Mouse (Mus musculus) heart, postnatal 36 days (tissue): ENCODE data around the gene Bcl11b. TPM values are rescaled to one million over a fixed set of nuclear protein-coding genes. Genes with fewer than 3 reads are reported as not detected.

Source experiments
- DNase-seq, 2 experiments: peaks; one replicate each; pipeline ENCODE4 v3.0.0; 2021 to 2022
- intact Hi-C: fragments of 180-260 bp; cut with DNase I; formaldehyde crosslinking; loops from one replicate; pipeline ENCODE4 v1.15.1; 2025
- total RNA-seq, 2 experiments: library from RNA; stranded (reverse); gene quantifications; 2 replicates each; pipeline ENCODE4 v1.2.3; 2021

Bcl11b gene
- total RNA-seq, 2 experiments from 2014 or later: 0.76 to 0.86 TPM

DNA sequence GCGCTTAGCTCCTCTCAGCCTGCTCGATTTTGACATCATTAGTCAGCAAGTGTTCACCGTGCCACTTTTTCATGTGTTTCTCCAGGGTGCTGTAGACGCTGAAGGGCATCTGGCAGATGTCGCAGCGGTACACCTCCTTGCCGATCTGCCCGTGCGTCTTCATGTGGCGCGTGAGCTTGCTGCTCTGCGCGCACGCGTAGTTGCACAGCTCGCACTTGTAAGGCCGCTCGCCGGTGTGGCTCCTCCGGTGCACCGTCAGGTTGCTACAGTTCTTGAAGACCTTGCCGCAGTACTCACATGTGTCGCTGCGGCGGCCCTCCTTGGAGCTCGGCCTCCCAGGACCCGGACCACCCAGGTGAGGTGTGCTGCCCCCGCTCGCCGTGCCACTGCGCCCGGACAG lies 88.0 kb downstream of the Bcl11b start:
- intact Hi-C loops: no loop called here
- no peak for DNase-seq

- no peak for DNase-seq
- intact Hi-C loops: no loop called here
Measured at GRCm38 (mm10) chr12:107908826-107909225, 94.6 kb downstream of the Bcl11b start.

DNA sequence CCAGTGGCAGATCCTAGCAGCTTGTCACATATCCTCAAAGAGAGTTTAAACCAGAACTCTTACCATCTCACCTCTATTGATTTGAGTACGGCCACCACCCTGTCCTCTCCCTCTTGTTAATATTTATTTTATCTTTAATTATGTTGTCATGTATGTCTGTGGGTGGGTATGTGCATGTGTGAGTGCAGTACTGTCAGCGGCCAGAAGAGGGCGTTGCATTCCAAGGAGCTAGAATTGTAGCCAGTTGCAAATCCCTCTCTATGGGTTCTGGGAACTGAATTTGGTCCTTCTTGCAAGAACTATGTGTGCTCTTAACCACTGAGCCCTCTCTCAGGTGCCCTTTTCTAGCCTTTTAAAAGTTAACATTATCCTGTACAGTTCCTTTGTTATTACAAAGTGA lies 98.1 kb downstream of the Bcl11b start:
- no peak for DNase-seq
- intact Hi-C loops: no loop called here

DNA sequence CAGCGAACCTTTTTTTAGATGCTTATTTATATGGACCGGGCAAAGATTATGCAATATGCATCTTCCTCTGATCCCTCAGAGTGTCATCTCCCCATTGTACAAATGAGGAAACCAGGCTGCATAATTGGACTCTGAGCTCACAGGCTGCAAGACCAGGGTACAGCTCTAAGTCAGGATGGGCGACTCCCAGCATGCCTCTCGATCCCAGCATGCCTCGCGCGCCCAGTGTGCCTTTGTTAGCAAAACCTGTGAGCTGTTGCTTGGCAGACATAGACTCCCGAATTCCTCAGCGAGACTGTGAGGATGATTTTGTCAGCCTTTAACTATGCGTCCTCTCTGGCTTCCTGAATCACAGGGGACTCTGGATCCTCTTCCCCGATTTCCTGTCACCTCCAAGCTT lies 98.9 kb downstream of the Bcl11b start:
- intact Hi-C loops: no loop called here
- DNase-seq: no peak

- intact Hi-C loops: no loop called here
- no peak for DNase-seq
Measured at GRCm38 (mm10) chr12:107903949-107904348, 99.5 kb downstream of the Bcl11b start.

- DNase-seq: no peak
- intact Hi-C loops: no loop called here
Measured at GRCm38 (mm10) chr12:107891449-107891848, 112.0 kb downstream of the Bcl11b start.

GRCm38 (mm10) chr12:107890326-107890725 lies 113.1 kb downstream of the Bcl11b start:
- DNase-seq: no peak
- intact Hi-C loops: no loop called here

DNA sequence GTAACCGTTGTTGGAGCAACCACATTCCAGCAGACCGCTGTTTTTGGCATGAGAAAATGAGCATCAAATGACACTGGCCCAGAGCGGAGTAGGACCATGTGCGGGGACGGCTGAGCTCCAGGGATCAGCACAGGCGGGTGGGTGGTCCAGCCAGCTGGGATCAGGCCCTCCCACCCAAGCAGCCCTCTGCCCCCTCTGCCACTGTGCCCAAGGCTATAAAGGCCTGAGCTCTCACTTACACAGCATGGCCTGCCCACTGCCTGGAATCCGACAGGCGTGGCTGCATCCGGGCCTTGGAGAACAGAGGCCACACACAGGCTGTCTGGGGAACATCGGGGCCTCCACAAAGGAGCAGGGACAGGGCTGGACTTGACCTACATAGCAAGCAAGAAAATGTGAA lies 113.6 kb downstream of the Bcl11b start:
- DNase-seq: no peak
- intact Hi-C loops: no loop called here

DNA sequence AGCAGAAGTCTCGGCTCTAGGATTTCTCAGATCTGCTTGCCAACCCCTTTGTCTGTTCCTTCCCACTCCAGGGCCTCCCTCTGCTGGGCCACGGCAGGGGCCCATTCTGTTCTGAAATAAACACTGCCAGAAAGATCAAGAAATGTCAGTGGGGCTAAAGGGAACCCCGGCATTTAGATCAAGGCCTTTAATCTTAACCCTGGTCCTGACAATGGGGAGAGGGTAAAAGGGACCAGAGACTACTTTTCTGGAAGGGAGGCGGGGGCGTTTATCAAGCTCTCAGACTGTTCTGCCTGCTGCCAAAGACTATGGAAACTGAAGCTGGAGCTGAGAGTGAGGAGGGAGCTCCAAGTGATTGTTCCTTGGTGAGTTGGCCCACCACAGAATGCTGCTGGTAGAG lies 114.8 kb downstream of the Bcl11b start:
- intact Hi-C loops: no loop called here
- DNase-seq: no peak

- no peak for DNase-seq
- intact Hi-C loops: no loop called here
Measured at GRCm38 (mm10) chr12:107888049-107888448, 115.4 kb downstream of the Bcl11b start.

GRCm38 (mm10) chr12:107887621-107888020 lies 115.8 kb downstream of the Bcl11b start:
- DNase-seq: no peak
- intact Hi-C loops: no loop called here

DNA sequence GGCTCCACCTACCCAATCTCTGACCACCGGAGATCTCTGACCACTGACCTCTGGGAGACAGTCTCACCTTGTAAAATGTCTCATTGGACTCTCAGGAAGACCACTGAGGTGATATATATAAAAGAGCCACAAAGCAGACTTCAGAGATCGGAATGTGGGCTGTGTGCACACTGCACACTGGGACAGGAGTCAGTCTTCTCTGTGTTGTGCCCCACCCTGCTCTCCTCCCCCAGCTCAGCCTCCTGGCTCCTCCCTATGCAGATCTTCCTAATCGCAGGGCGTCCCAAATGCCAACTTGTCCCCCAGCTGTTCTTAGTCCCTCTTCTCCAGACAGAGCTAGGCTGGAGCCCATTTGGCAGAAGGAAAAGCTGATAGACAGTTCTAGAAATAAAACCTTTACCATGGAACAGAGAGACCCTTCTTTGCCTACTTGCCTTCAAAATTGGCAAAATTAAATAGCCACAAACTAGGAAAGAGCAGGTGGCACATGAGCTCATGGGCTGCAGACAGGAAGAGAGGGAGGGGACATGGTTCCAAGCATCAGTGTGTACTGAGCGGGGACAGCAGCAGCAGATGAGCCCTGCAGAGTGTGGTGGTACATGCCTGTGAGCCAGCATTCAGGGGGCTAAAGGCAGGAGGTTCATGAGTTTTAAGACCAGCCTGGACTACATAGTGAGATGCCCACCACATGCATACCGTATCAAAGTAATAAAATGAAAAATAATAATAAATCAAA lies 118.9 kb downstream of the Bcl11b start:
- intact Hi-C loops: no loop called here

DNA sequence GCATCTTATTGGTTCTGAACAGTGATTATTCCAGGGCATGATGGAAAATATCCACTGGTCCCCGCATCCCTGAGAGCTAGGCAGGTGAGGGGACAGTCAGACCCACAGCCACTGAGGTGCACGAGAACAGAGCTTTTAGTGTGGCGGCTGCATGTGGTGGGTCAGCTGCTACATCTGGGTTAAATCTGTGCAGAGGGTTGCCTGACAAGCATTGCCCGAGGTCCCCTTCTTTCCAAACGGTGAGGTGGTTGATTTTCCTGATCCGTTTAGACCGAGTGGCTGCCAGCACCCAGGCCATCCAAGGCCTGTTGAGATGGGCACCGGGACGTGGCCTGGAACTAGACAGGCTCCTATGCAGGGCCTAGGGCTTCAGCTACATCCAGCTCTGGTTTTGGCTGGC lies 121.7 kb downstream of the Bcl11b start:
- DNase-seq: no peak
- intact Hi-C loops: no loop called here

More for the DNA sequence above, 118.9 kb downstream of the Bcl11b start:
- DNase-seq: no peak

GRCm38 (mm10) chr12:107880748-107881147 lies 122.7 kb downstream of the Bcl11b start:
- DNase-seq: no peak
- intact Hi-C loops: no loop called here

- no peak for DNase-seq
- intact Hi-C loops: no loop called here
Measured at GRCm38 (mm10) chr12:107879114-107879777, 124.2 kb downstream of the Bcl11b start.

- no peak for DNase-seq
- intact Hi-C loops: no loop called here
Measured at GRCm38 (mm10) chr12:107876237-107876636, 127.2 kb downstream of the Bcl11b start.

DNA sequence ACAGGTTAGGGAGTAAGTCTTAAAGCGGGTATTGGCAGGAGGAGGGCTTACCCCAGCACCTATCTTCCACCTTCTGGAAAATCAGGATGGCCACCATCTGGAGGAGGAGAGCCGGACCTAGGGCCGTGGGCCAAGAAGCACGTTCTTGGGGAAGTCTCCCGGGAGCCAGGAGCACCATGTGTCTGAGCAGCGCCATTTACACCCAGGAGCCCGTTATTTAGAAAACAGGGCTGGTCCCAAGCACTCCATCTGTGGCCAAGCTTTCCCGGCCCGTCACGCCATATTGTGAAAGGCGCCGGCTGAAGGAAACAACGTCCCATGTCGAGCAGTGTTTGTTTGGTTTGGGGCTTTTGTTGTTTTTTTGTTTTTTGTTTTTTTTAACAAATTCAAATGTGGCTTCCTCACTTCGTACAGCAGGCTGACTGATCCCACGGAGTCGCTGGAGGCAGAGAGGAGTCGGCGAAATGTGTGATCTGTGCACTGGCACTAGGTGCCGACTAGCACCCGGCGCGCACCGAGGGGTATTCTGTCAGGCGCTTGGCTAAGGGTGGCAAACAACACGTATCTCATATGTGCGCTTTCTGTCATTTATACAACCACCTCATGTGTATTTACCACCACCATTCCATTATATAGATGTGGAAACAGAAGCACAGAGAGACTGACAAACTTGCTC lies 128.8 kb downstream of the Bcl11b start:
- intact Hi-C loops: no loop called here
- no peak for DNase-seq

DNA sequence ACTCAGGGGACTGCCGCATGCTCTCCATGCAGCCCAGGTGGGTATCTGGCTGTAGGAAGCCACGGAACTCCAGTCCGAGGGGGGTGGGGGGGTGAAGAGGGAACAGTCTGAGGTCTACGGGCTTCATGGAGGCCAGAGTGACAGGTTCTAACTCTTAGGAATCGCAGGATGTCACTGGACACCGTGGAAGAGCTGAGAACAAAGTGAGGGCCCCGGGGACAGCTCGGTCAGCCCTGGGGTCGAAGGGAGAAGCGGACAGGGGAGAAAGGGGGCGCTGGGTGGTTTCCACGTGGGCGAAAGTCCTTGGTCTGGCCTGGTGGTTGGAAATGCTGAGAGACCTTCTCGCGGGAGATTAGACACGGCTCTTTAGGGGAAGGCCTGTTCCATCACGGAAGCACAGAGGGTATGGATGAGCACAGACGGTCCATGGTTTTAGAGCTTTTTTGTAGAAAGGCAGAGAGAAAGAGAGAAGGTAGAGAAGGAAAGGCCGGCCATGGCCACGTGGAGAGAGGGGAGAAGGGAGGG lies 133.8 kb downstream of the Bcl11b start:
- intact Hi-C loops: no loop called here
- no peak for DNase-seq

GRCm38 (mm10) chr12:107868291-107868690 lies 135.1 kb downstream of the Bcl11b start:
- no peak for DNase-seq
- intact Hi-C loops: no loop called here
